Comparison of ENCODE assay signal across 8 mouse cellular contexts in genomic region chr17:79353446-79354173, GRCm38 (mm10). TPM values are rescaled to one million over a fixed set of nuclear protein-coding genes. Genes with fewer than 3 reads are reported as not detected.
DNase-seq lines count a peak whose midpoint lies in the region; ATAC-seq and TF ChIP-seq lines count a peak whose summit lies in the region.

No protein-coding gene starts in this region.

- peaks cover 12% of the 10 kb centered on the region; the same call in 1 of the 2 replicates for H3K36me3 ChIP-seq in lung, embryonic 14.5 days (ENCODE audit: insufficient read depth)
- H3K36me3 ChIP-seq in forebrain, embryonic 10.5 days (replicated peaks) = no peaks in the 10 kb centered on the region
- H3K36me3 ChIP-seq in hindbrain, embryonic 14.5 days (replicated peaks; ENCODE audit: control insufficient read depth, insufficient read depth) = peaks cover 6% of the 10 kb centered on the region; the same call in 1 of the 2 replicates
- no peaks in the 10 kb centered on the region for H3K36me3 ChIP-seq in macrophage (ENCODE audit: inconsistent target)

- no peak for TF ChIP-seq CTCF in lung, embryonic 14.5 days (IDR thresholded peaks at IDR 0.05; ENCODE audit: low read depth)

- H3K4me1 ChIP-seq in lung, embryonic 14.5 days (ENCODE audit: insufficient read depth) = peaks cover 10% of the 10 kb centered on the region; the same call in 1 of the 2 replicates
- H3K4me1 ChIP-seq in forebrain, embryonic 10.5 days = peaks cover 39% of the 10 kb centered on the region
- H3K4me1 ChIP-seq in hindbrain, embryonic 14.5 days (replicated peaks; ENCODE audit: control insufficient read depth, insufficient read depth, low read length) = peaks cover 17% of the 10 kb centered on the region

- DNase-seq in lung, embryonic 14.5 days = peak; percentile 74
- no peak for DNase-seq in lung, postnatal 10 days
- no peak for DNase-seq in forebrain, embryonic 10.5 days (ENCODE audit: extremely low spot score, low spot score)
- DNase-seq in hindbrain, embryonic 14.5 days (ENCODE audit: low spot score) = peak; percentile 48
- DNase-seq in thymus, postnatal 0 days (ENCODE audit: low spot score) = peak; percentile 47
- no peak for DNase-seq in yolk sac, embryonic 10.5 days (ENCODE audit: low spot score)
- no peak for DNase-seq in left cerebral cortex, adult 11 months (ENCODE audit: low spot score)

- 1% methylated on average over 16 of the region's 16 CpGs for WGBS in lung, embryonic 14.5 days
- WGBS in forebrain, embryonic 10.5 days = 6% methylated on average over 16 of the region's 16 CpGs
- WGBS in hindbrain, embryonic 14.5 days = 2% methylated on average over 16 of the region's 16 CpGs
- 8% methylated on average over 16 of the region's 16 CpGs for WGBS in macrophage (ENCODE audit: missing documents)

- peak overlapping the region; percentile 72 for H3K9ac ChIP-seq in lung, embryonic 14.5 days
- peak overlapping the region; percentile 93 for H3K9ac ChIP-seq in hindbrain, embryonic 14.5 days

- H3K27ac ChIP-seq in lung, embryonic 14.5 days (ENCODE audit: low read depth) = peak overlapping the region; percentile 87; the same call in 1 of the 2 replicates
- 0 out of 2 replicates have a peak overlapping the region, but pooled peaks have one; percentile 86 for H3K27ac ChIP-seq in forebrain, embryonic 10.5 days
- peak overlapping the region; percentile 94 for H3K27ac ChIP-seq in hindbrain, embryonic 14.5 days
- H3K27ac ChIP-seq in macrophage = peak overlapping the region; percentile 81

- peak overlapping the region; percentile 100 for H3K4me2 ChIP-seq in lung, embryonic 14.5 days
- peak overlapping the region; percentile 78 for H3K4me2 ChIP-seq in hindbrain, embryonic 14.5 days (replicated peaks)

- peak overlapping the region; percentile 74 for H3K4me3 ChIP-seq in lung, embryonic 14.5 days (ENCODE audit: low read depth, low read length)
- peak overlapping the region; percentile 70 for H3K4me3 ChIP-seq in forebrain, embryonic 10.5 days
- peak overlapping the region; percentile 90 for H3K4me3 ChIP-seq in hindbrain, embryonic 14.5 days (replicated peaks; ENCODE audit: low read length)
- H3K4me3 ChIP-seq in macrophage (ENCODE audit: inconsistent target) = peak overlapping the region; percentile 93

- peaks cover 8% of the 10 kb centered on the region for H3K27me3 ChIP-seq in lung, embryonic 14.5 days (ENCODE audit: insufficient read depth, low read length)
- H3K27me3 ChIP-seq in forebrain, embryonic 10.5 days (ENCODE audit: poor library complexity, severe bottlenecking) = peaks cover 68% of the 10 kb centered on the region
- no peaks in the 10 kb centered on the region for H3K27me3 ChIP-seq in hindbrain, embryonic 14.5 days (ENCODE audit: control insufficient read depth, insufficient read depth, low read length)

- peaks cover 61% of the 10 kb centered on the region for H3K79me2 ChIP-seq in macrophage (ENCODE audit: inconsistent target)

- ATAC-seq in lung, embryonic 14.5 days (ENCODE audit: insufficient read depth) = peak; percentile 23
- no peak for ATAC-seq in hindbrain, embryonic 14.5 days (ENCODE audit: low FRiP score)

- H3K9me3 ChIP-seq in lung, embryonic 14.5 days (ENCODE audit: low read depth, low read length) = no peaks in the 10 kb centered on the region
- H3K9me3 ChIP-seq in forebrain, embryonic 10.5 days = no peaks in the 10 kb centered on the region
- no peaks in the 10 kb centered on the region for H3K9me3 ChIP-seq in hindbrain, embryonic 14.5 days (ENCODE audit: control insufficient read depth, low read length)

RNA-seq across cellular contexts. Expression of gene Cdc42ep3, which starts 1.3 kb away (rescaled TPM):
- polyA plus RNA-seq in lung, embryonic 14.5 days (2014; fragmentation: Nextera tagmentation; extraction: Ambion mirVana) = 52.1 and 65.0 TPM in 2 replicates
- polyA plus RNA-seq in forebrain, embryonic 10.5 days (2016; fragmentation: Nextera tagmentation; extraction: Ambion mirVana) = 8.6 and 9.7 TPM in 2 replicates
- polyA plus RNA-seq in hindbrain, embryonic 14.5 days (2014; fragmentation: Nextera tagmentation; extraction: Ambion mirVana) = 50.5 and 50.6 TPM in 2 replicates
- total RNA-seq in macrophage (2018; cell fraction: chromatin; rRNA removed) = 10 to 100 TPM in 8 of 26 experiments, 1 to 10 TPM in 18; 2.1 to 33.6 (median 6.9) TPM
- 10 to 100 TPM in 19 of 26 experiments, 1 to 10 TPM in 7; 5.6 to 23.6 (median 13.1) TPM for total RNA-seq in macrophage (2018; cell fraction: cytosol; rRNA removed)
- total RNA-seq in macrophage (2018; cell fraction: nucleus; rRNA removed) = 10 to 100 TPM in 18 of 26 experiments, 1 to 10 TPM in 8; 6.2 to 46.4 (median 13.2) TPM
- polyA plus RNA-seq in macrophage (2018) = 16.1 to 20.5 TPM (median 19.7 TPM) in 3 replicates
- 33.4 and 41.0 TPM in 2 replicates for polyA plus RNA-seq in thymus, postnatal 0 days (2015; fragmentation: Nextera tagmentation; extraction: Ambion mirVana)

Comparison
In these comparisons a context has a peak if more than half of its experiments do, and no peak if none do; other contexts are left out.
1. DNase-seq: peak in lung, embryonic 14.5 days (single experiment), hindbrain, embryonic 14.5 days (single experiment) and thymus, postnatal 0 days (single experiment); none in lung, postnatal 10 days (single experiment), forebrain, embryonic 10.5 days (single experiment), yolk sac, embryonic 10.5 days (single experiment) and left cerebral cortex, adult 11 months (single experiment).
2. Peak in every context shown above with its lines, with median percentiles within 50 percentile points of each other: H3K27ac ChIP-seq and H3K4me3 ChIP-seq.